Mouse (Mus musculus): ENCODE data around the gene Mamdc4. TPM values are rescaled to one million over a fixed set of nuclear protein-coding genes. Genes with fewer than 3 reads are reported as not detected.

Gene Mamdc4
- polyA plus RNA-seq (2015; fragmentation: Illumina TruSeq; extraction: RNeasy Lipid Tissue Mini Kit (QIAGEN cat#74804); ENCODE audit: insufficient read depth, low replicate concordance) = 0.43 TPM

DNA sequence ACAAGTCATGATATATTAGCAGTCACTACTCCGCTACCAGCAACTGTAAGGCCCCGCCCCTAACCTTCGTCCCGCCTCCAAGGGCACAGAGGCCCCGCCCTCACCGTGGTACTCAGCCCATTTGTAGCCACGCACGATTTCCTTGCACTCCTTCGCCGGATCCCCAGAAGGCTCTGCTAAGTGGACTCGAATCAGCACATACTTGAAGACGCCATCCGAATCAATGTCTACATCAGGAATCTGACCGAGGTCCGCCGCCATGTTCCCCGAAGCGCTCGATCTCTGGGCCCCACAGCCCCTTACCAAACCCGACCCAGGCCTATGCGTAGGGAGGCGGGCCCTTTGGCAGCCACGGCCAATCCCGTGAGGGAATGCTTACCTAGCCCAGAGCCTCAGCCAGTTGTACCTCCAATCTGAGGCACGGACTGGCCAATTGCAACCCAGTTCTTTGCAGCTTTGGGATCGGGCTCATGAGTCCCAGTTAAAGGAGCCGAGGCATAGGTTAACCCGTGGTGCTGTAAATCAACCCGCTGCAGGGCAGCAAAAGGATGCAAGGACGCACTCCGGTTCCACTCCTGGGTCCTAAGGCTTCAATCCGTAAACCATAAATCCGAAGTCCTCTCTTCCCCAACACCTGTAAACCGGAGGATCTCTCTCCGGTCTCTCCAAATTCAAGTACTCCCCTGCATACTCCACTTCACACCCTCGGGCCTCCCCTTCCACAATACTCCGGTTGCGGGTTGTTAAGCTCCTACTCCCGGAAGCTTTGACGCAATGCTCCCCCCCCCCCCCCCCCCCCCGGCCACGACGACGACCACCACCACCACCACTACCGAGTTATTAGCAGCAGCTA is at the start of gene Mamdc4, which contains the start of gene Phpt1:
Gene Mamdc4, minus strand, starts transcription at position 267 of the 853 bp plus-strand sequence.
Gene Phpt1, minus strand, starts transcription at position 646 of the 853 bp plus-strand sequence.

DNA sequence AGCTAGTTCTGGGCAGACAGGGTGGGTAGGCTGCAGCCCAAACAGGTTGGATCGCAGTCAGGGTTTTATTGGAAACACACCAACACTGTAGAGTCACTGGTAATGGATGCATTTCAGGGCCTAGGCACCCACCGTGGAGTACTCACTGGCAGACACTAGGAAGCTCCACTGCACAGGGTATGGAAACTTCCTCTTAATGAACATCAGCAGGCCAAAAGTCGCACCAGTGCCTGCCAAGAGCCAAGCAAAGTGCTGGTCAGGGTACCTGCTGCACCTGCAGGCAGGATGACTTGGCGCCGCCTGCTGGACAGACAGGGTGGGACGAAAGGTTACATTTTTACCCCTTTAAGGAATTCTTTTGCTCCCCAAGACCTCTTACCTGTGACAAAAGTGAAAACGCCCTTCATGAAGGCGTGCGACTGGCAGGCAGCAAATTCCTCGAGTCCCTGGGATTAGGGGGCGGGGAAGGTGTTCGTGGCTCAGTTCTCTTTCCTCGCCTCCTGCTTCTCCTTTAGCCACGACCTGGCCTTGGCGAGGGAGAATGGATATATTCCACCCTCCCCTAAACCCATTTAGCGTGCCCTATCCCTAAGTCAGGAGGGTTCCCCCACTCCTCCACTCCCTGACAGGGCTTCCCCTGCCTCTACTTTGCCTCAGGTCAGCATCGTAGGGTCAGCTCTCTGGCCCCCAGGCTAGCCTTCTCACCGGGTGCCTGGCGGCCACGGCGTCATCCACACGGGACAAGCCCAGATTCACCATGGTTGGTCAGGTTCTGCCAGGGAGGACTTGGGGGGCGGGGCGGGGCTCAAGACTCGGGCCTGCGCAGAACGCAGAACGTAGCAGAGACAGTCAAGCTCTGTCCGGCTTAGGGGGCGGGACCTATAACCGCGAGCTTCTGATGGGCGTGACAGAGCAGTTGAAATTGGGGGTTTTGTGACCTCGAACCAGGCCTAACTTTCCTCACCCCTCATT is 46.9 kb upstream of the Mamdc4 start, which contains the start of gene Tmem141:
Gene Tmem141, minus strand, starts transcription at position 777 of the 972 bp plus-strand sequence.

DNA sequence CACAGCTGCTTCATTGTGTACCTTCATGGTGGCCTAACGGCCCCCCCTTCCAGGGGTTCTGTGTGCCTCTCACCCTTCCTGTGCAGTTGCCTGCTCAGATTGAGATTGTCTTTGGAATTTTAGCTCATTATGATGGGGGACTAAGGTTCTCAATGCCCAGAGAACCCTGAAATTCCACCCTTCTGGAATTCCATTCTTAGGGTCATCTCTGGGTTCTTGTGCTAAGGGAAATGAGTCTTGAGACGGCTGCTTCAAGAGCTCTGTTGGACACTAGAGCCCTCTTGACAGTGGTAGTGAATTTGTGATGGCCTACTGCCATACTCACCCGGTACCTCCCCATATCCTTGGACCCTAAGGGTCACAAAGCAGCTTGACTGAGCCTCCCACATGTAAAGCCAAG is 42.9 kb upstream of the Mamdc4 start, which contains the start of gene Ccdc183:
Gene Ccdc183, minus strand, starts transcription at position 101 of the 400 bp plus-strand sequence.

DNA sequence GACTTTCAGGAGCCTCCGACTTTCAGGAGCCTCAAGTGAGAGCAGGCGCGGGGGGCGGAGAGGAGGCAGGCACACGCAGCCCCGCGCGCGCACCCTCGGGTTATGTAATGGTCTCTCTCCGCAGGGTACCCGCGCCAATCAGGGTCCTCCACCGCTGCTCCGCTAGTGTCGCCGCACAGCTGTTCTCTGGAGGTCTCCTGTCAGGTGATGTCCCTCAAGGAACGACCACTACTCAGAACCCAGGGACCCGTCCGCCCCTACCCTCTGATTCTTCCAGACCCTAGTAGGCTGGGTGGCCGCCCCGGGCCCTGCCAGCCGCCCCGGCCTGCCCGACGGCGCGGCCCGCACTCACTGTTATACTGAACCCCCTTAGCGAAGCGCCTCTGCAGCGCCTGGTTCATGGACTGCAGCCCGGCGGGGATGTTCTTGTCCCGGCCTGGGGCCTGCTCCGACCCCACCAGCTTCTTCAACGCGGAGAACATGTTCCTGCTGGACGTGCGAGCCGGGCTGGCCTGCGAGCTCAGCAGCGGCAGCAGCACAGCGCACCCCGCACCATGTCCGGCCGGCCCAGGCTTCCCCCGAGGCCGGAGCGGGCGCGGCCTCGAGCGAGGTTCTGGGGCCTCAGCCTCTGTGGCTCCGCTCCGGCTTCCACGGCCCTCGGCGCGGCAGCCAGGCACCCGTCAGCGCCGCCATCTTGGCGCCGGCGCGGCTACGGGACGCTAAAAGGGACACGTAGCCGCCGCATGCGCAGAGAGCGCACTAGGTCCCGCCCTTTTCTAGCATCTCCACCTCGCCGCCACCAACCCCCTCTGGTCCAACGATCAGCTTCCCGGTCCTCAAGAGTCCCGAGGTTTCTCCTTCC is 33.3 kb upstream of the Mamdc4 start, which contains the start of gene Rabl6:
Gene Rabl6, minus strand, starts transcription at position 761 of the 862 bp plus-strand sequence.

DNA sequence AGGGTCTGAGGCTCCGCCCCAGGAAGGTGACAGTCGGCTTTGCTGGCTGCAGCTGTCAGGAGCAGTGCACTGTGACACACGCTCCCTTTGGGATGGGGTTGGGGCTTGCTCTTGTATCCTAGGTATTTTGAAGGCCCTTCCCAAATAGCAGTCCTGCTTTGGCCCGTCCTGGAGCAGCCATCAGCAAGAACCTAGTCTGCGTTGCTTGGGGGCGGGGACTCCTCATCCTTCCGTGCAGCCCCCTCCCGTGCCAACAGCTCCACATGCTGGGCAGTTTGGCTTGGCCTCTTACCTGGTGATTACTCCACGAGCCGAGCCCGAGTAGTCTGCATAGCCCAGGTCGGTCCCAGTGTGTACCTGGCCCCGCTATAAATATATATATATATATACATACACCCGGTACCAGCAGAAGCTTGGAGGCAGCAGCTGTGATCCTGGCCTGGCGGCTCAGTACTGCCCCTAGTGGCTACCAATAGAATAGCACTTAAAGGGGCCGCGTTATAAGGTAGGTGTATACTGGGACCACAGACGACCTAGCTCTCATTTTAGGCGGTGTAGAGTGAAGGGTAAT is 6.7 kb upstream of the Mamdc4 start, which contains the start of gene Ajm1:
Gene Ajm1, minus strand, starts transcription at position 464 of the 571 bp plus-strand sequence.

DNA sequence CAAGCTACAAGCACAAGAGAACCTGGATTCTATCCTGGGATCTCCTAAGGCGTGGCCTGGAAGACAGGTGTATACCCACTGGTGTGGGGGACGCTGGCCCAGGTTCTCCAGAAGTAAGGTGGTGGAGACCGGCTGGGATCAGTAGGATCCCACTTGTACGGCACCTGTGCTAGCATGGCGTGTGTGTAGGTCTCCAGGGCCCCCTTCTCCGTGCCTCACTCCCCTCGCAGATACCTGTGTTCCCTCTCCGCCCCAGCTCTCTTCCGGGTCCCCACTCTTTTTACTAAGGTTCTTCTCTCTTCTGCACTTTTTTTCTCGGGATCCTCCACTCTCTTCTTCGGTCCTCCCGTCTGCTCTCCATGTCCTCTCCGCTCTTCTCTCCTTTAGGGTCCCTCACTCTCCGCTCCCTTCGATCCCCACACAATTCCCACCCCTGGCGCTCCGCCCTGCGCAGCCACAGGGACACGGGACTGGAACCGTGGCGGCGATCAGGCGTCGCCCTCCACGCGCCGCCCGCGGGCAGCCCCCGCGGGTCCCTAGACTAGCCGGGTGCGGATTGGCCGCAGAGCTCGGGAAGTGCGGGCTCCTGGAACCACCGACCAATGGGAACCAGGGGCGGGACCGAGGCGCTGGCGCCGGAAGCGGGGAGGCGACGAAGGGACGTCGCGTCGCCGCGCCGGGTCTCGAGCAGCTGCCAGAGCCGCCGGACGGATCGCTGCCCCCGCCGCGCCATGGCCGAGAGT is 17.3 kb downstream of the Mamdc4 start, which contains the start of gene Edf1:
Gene Edf1, plus strand, starts transcription at position 627 of the 743 bp plus-strand sequence.

DNA sequence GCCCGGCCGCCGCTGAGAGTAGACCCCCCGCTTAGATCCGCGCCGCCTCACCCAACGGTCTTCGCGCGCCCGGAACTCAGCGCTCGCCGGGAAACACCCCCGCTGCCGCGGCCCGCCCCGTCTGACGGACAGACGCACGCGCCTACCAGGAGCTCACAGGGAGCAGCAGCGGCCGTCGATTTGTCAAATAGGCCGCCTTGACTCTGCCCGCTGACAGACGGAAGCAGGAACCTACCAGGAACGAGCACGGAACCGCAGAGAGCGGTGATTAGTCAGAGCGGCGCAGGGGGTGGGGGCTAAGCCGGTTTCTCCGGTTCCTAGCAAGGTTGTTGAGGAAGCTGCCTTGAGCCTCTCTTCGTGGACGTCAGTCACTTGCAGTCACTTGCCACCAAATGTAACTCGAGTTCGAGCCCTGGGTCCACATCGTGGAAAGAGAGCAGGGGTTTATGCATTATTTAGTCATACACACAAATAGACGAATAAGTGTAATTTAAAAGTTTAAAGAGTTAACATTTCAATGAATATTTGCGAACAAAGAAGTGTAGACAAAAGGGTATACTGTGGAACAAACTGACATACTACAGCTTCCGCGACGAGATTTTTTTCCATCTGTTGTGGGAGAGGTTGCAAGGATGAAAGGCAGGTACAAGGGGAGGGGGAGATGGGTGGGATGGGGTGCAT is 27.7 kb downstream of the Mamdc4 start, which contains the start of gene Traf2:
Gene Traf2, minus strand, starts transcription at position 130 of the 681 bp plus-strand sequence.

Other genes with a start within 250 kb of the Mamdc4 start
- 62.7 TPM for gene Man1b1, start 242.5 kb downstream of the Mamdc4 start, polyA plus RNA-seq (2015; fragmentation: Illumina TruSeq; extraction: RNeasy Lipid Tissue Mini Kit (QIAGEN cat#74804); ENCODE audit: insufficient read depth, low replicate concordance)
- gene Dpp7, start 218.5 kb downstream of the Mamdc4 start, polyA plus RNA-seq (2015; fragmentation: Illumina TruSeq; extraction: RNeasy Lipid Tissue Mini Kit (QIAGEN cat#74804); ENCODE audit: insufficient read depth, low replicate concordance) = 30.6 TPM
- gene Uap1l1, start 209.2 kb downstream of the Mamdc4 start, polyA plus RNA-seq (2015; fragmentation: Illumina TruSeq; extraction: RNeasy Lipid Tissue Mini Kit (QIAGEN cat#74804); ENCODE audit: insufficient read depth, low replicate concordance) = 14.4 TPM
- gene Sapcd2, start 202.5 kb downstream of the Mamdc4 start, polyA plus RNA-seq (2015; fragmentation: Illumina TruSeq; extraction: RNeasy Lipid Tissue Mini Kit (QIAGEN cat#74804); ENCODE audit: insufficient read depth, low replicate concordance) = 0.75 TPM
- gene Entpd2, start 179.0 kb downstream of the Mamdc4 start, polyA plus RNA-seq (2015; fragmentation: Illumina TruSeq; extraction: RNeasy Lipid Tissue Mini Kit (QIAGEN cat#74804); ENCODE audit: insufficient read depth, low replicate concordance) = 1.2 TPM
- gene Npdc1, start 175.5 kb downstream of the Mamdc4 start, polyA plus RNA-seq (2015; fragmentation: Illumina TruSeq; extraction: RNeasy Lipid Tissue Mini Kit (QIAGEN cat#74804); ENCODE audit: insufficient read depth, low replicate concordance) = 12.1 TPM
- 1.4 TPM for gene Fut7, start 151.6 kb downstream of the Mamdc4 start, polyA plus RNA-seq (2015; fragmentation: Illumina TruSeq; extraction: RNeasy Lipid Tissue Mini Kit (QIAGEN cat#74804); ENCODE audit: insufficient read depth, low replicate concordance)
- 17.7 TPM for gene Abca2, start 146.1 kb downstream of the Mamdc4 start, polyA plus RNA-seq (2015; fragmentation: Illumina TruSeq; extraction: RNeasy Lipid Tissue Mini Kit (QIAGEN cat#74804); ENCODE audit: insufficient read depth, low replicate concordance)
- not detected for gene Clic3, start 118.0 kb downstream of the Mamdc4 start, polyA plus RNA-seq (2015; fragmentation: Illumina TruSeq; extraction: RNeasy Lipid Tissue Mini Kit (QIAGEN cat#74804); ENCODE audit: insufficient read depth, low replicate concordance)
- gene Paxx, start 113.8 kb downstream of the Mamdc4 start, polyA plus RNA-seq (2015; fragmentation: Illumina TruSeq; extraction: RNeasy Lipid Tissue Mini Kit (QIAGEN cat#74804); ENCODE audit: insufficient read depth, low replicate concordance) = 33.9 TPM
- gene Ptgds, start 104.8 kb downstream of the Mamdc4 start, polyA plus RNA-seq (2015; fragmentation: Illumina TruSeq; extraction: RNeasy Lipid Tissue Mini Kit (QIAGEN cat#74804); ENCODE audit: insufficient read depth, low replicate concordance) = not detected
- gene Lcn12, start 80.9 kb downstream of the Mamdc4 start, polyA plus RNA-seq (2015; fragmentation: Illumina TruSeq; extraction: RNeasy Lipid Tissue Mini Kit (QIAGEN cat#74804); ENCODE audit: insufficient read depth, low replicate concordance) = not detected
- 33.4 TPM for gene Fbxw5, start 74.1 kb downstream of the Mamdc4 start, polyA plus RNA-seq (2015; fragmentation: Illumina TruSeq; extraction: RNeasy Lipid Tissue Mini Kit (QIAGEN cat#74804); ENCODE audit: insufficient read depth, low replicate concordance)
- 0.72 TPM for gene C8g, start 73.1 kb downstream of the Mamdc4 start, polyA plus RNA-seq (2015; fragmentation: Illumina TruSeq; extraction: RNeasy Lipid Tissue Mini Kit (QIAGEN cat#74804); ENCODE audit: insufficient read depth, low replicate concordance)
- 24.0 TPM for gene Traf2, start 27.9 kb downstream of the Mamdc4 start, polyA plus RNA-seq (2015; fragmentation: Illumina TruSeq; extraction: RNeasy Lipid Tissue Mini Kit (QIAGEN cat#74804); ENCODE audit: insufficient read depth, low replicate concordance)
- gene Edf1, start 17.0 kb downstream of the Mamdc4 start, polyA plus RNA-seq (2015; fragmentation: Illumina TruSeq; extraction: RNeasy Lipid Tissue Mini Kit (QIAGEN cat#74804); ENCODE audit: insufficient read depth, low replicate concordance) = 41.3 TPM
- 21.0 TPM for gene Phpt1, start 379 bp upstream of the Mamdc4 start, polyA plus RNA-seq (2015; fragmentation: Illumina TruSeq; extraction: RNeasy Lipid Tissue Mini Kit (QIAGEN cat#74804); ENCODE audit: insufficient read depth, low replicate concordance)
- gene Ajm1, start 6.9 kb upstream of the Mamdc4 start, polyA plus RNA-seq (2015; fragmentation: Illumina TruSeq; extraction: RNeasy Lipid Tissue Mini Kit (QIAGEN cat#74804); ENCODE audit: insufficient read depth, low replicate concordance) = 0.72 TPM
- gene Rabl6, start 33.7 kb upstream of the Mamdc4 start, polyA plus RNA-seq (2015; fragmentation: Illumina TruSeq; extraction: RNeasy Lipid Tissue Mini Kit (QIAGEN cat#74804); ENCODE audit: insufficient read depth, low replicate concordance) = 59.4 TPM
- not detected for gene Ccdc183, start 42.8 kb upstream of the Mamdc4 start, polyA plus RNA-seq (2015; fragmentation: Illumina TruSeq; extraction: RNeasy Lipid Tissue Mini Kit (QIAGEN cat#74804); ENCODE audit: insufficient read depth, low replicate concordance)
- gene Tmem141, start 47.2 kb upstream of the Mamdc4 start, polyA plus RNA-seq (2015; fragmentation: Illumina TruSeq; extraction: RNeasy Lipid Tissue Mini Kit (QIAGEN cat#74804); ENCODE audit: insufficient read depth, low replicate concordance) = 14.0 TPM
- gene Fcna, start 53.2 kb upstream of the Mamdc4 start, polyA plus RNA-seq (2015; fragmentation: Illumina TruSeq; extraction: RNeasy Lipid Tissue Mini Kit (QIAGEN cat#74804); ENCODE audit: insufficient read depth, low replicate concordance) = 205 TPM
- not detected for gene Lcn8, start 78.3 kb upstream of the Mamdc4 start, polyA plus RNA-seq (2015; fragmentation: Illumina TruSeq; extraction: RNeasy Lipid Tissue Mini Kit (QIAGEN cat#74804); ENCODE audit: insufficient read depth, low replicate concordance)
- gene Lcn5, start 83.1 kb upstream of the Mamdc4 start, polyA plus RNA-seq (2015; fragmentation: Illumina TruSeq; extraction: RNeasy Lipid Tissue Mini Kit (QIAGEN cat#74804); ENCODE audit: insufficient read depth, low replicate concordance) = not detected
- gene Lcn6, start 101.9 kb upstream of the Mamdc4 start, polyA plus RNA-seq (2015; fragmentation: Illumina TruSeq; extraction: RNeasy Lipid Tissue Mini Kit (QIAGEN cat#74804); ENCODE audit: insufficient read depth, low replicate concordance) = not detected
- not detected for gene Lcn10, start 107.9 kb upstream of the Mamdc4 start, polyA plus RNA-seq (2015; fragmentation: Illumina TruSeq; extraction: RNeasy Lipid Tissue Mini Kit (QIAGEN cat#74804); ENCODE audit: insufficient read depth, low replicate concordance)
- not detected for gene Obp2a, start 125.2 kb upstream of the Mamdc4 start, polyA plus RNA-seq (2015; fragmentation: Illumina TruSeq; extraction: RNeasy Lipid Tissue Mini Kit (QIAGEN cat#74804); ENCODE audit: insufficient read depth, low replicate concordance)
- gene Bmyc, start 131.9 kb upstream of the Mamdc4 start, polyA plus RNA-seq (2015; fragmentation: Illumina TruSeq; extraction: RNeasy Lipid Tissue Mini Kit (QIAGEN cat#74804); ENCODE audit: insufficient read depth, low replicate concordance) = 11.3 TPM
- not detected for gene Obp2b, start 162.2 kb upstream of the Mamdc4 start, polyA plus RNA-seq (2015; fragmentation: Illumina TruSeq; extraction: RNeasy Lipid Tissue Mini Kit (QIAGEN cat#74804); ENCODE audit: insufficient read depth, low replicate concordance)
- not detected for gene Lcn3, start 190.7 kb upstream of the Mamdc4 start, polyA plus RNA-seq (2015; fragmentation: Illumina TruSeq; extraction: RNeasy Lipid Tissue Mini Kit (QIAGEN cat#74804); ENCODE audit: insufficient read depth, low replicate concordance)
- not detected for gene Lcn11, start 202.2 kb upstream of the Mamdc4 start, polyA plus RNA-seq (2015; fragmentation: Illumina TruSeq; extraction: RNeasy Lipid Tissue Mini Kit (QIAGEN cat#74804); ENCODE audit: insufficient read depth, low replicate concordance)
- gene Gm13539, start 207.4 kb upstream of the Mamdc4 start, polyA plus RNA-seq (2015; fragmentation: Illumina TruSeq; extraction: RNeasy Lipid Tissue Mini Kit (QIAGEN cat#74804); ENCODE audit: insufficient read depth, low replicate concordance) = not detected
- not detected for gene Glt6d1, start 241.0 kb upstream of the Mamdc4 start, polyA plus RNA-seq (2015; fragmentation: Illumina TruSeq; extraction: RNeasy Lipid Tissue Mini Kit (QIAGEN cat#74804); ENCODE audit: insufficient read depth, low replicate concordance)
- gene Lcn9, start 248.3 kb upstream of the Mamdc4 start, polyA plus RNA-seq (2015; fragmentation: Illumina TruSeq; extraction: RNeasy Lipid Tissue Mini Kit (QIAGEN cat#74804); ENCODE audit: insufficient read depth, low replicate concordance) = not detected